Mouse (Mus musculus) cerebellum, adult 9-10 months (tissue): ENCODE measurements around the gene Exosc6.
"Not testable (repeated sequence)": the region's sequence is repeated elsewhere in the genome, so short reads cannot be mapped to it uniquely, and the experiment has no call there.

Experiments used
- DNase-seq: peaks from one replicate; pipeline ENCODE4 v3.0.0; 2022

Gene Exosc6

GRCm38 (mm10) chr8:111056158-111056663, at the start of gene Exosc6:
Exosc6 (plus strand) TSS chr8:111056339.
- DNase-seq, result peak; percentile 87

- DNase-seq, result not testable (repeated sequence)
Measured at GRCm38 (mm10) chr8:111010230-111010991, 45.7 kb upstream of the Exosc6 start.

GRCm38 (mm10) chr8:111026609-111027008, 29.5 kb upstream of the Exosc6 start:
- not testable (repeated sequence) for DNase-seq

DNA sequence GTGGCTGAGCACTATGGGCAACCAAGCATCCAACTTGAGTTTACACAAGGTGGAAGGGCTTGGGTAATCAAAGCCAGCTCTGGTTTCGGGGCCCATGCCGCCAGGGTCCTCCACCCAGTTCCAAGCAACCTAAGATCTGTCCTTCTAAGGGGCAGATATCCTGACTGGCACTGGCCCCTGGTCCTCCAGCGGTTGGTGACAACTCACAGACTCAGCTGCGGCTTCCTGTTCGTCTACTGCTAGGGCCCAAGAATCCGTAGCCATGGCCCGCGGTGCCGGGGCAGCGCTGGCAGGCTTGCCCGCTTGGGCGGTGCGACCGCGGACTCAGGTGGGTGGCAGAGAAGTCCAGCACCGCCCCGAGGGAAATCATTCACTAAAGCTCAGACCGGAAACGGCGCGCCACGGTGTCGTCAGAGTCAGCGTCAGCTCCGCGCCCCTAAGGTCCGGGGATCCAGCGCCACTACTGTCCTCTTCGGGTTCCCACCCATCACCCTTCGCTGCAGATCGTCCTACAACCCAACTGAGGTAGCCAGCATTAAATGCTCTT, 28.7 kb upstream of the Exosc6 start:
- peak; percentile 86 for DNase-seq

DNA sequence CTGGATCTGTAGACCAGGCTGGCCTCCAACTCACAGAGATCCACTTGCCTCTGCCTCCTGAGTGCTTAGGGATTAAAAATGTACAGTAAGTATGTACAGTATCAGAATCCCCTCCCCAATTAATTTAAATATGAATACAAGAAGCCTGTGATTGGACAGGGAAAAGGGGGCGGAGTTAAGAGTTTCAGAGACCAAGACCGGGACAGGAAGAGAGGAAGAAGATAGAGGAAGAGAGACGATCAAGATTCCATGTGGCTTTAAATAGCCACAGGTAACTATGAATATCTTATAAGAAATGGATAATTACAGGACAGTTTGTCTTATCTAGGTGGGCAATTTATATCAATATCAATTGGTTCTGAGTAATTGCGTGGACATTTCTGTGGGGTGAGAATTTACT, 26.6 kb upstream of the Exosc6 start:
- DNase-seq, result no peak

- no peak for DNase-seq
Measured at GRCm38 (mm10) chr8:111030045-111030444, 26.1 kb upstream of the Exosc6 start.

GRCm38 (mm10) chr8:111031572-111031971, 24.6 kb upstream of the Exosc6 start, which contains the start of gene Ddx19b:
Ddx19b (minus strand) TSS chr8:111031751.
- no peak for DNase-seq

DNA sequence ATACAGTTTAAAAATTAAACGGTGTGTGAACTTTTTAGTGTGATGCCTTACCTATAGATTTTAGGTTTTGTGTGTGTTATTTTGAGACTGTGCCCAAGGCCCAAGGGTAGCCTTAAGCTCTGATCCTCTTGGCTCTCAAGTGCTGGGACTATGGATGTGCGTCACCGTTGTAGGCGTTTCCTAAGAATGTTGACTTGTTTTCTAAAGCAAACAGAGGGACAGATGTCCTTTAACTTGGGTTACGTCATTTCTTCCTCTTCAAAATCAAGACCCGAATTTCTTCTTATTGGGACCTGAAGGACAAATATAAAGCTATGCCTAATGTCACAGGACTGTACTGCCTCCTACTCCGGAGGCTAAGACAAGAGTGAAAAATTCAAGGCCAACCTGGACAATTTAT, 23.2 kb upstream of the Exosc6 start, which contains the start of gene Aars:
Gene Aars (plus strand): TSS at position 229 of the 400 bp plus-strand sequence.
- DNase-seq, result no peak

GRCm38 (mm10) chr8:111033482-111034215, 22.5 kb upstream of the Exosc6 start:
- peak; percentile 100 for DNase-seq

- DNase-seq, result peak; percentile 65
Measured at GRCm38 (mm10) chr8:111034276-111034675, 21.9 kb upstream of the Exosc6 start.

- no peak for DNase-seq
Measured at GRCm38 (mm10) chr8:111036591-111036990, 19.5 kb upstream of the Exosc6 start.

- DNase-seq, result no peak
Measured at GRCm38 (mm10) chr8:111042546-111042945, 13.6 kb upstream of the Exosc6 start.

- no peak for DNase-seq
Measured at GRCm38 (mm10) chr8:111044003-111044734, 12.0 kb upstream of the Exosc6 start.

DNA sequence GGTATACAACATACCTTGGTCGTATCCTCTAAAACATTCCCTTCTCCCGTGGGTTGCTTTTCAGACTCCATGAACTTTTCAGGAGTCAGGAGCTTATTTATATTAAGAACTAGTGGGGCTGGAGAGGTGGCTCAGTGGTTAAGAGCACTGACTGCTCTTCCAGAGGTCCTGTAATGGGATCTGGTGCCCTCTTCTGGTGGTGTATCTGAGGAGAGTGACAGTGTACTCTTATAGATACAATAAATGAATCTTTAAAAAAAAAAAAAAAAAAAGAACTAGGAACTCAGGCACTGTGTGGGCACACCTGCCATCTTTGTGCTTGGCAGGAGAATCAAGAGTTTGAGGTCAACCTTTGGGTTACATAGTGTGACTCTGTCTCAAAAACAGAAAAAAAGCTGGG, 7.4 kb upstream of the Exosc6 start:
- no peak for DNase-seq

- DNase-seq, result no peak
Measured at GRCm38 (mm10) chr8:111049106-111049505, 7.0 kb upstream of the Exosc6 start.

- no peak for DNase-seq
Measured at GRCm38 (mm10) chr8:111053827-111054518, 2.2 kb upstream of the Exosc6 start.

- DNase-seq, result no peak
Measured at GRCm38 (mm10) chr8:111055031-111055634, 1.0 kb upstream of the Exosc6 start.

DNA sequence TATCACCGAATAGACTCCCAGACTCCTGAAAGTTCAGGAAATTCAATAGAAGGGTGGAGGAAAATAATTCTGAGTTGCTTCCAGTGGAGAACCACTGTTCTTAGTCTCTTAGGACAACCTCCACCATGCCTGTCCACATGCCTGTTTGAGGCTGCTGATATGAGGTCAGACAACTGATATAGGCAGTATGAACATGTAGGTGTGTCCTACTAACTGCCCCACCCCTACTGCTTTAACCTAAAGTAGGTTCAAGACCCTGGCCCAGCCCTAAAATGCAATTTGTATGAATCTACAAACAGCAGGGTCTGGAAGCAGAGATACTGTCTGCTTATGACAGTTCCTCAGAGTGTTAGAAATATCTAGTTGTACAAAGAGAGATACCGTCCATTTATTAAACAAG, 478 bp upstream of the Exosc6 start:
- DNase-seq, result peak; percentile 39

GRCm38 (mm10) chr8:111056691-111057293, 653 bp downstream of the Exosc6 start:
- DNase-seq, result peak; percentile 59

DNA sequence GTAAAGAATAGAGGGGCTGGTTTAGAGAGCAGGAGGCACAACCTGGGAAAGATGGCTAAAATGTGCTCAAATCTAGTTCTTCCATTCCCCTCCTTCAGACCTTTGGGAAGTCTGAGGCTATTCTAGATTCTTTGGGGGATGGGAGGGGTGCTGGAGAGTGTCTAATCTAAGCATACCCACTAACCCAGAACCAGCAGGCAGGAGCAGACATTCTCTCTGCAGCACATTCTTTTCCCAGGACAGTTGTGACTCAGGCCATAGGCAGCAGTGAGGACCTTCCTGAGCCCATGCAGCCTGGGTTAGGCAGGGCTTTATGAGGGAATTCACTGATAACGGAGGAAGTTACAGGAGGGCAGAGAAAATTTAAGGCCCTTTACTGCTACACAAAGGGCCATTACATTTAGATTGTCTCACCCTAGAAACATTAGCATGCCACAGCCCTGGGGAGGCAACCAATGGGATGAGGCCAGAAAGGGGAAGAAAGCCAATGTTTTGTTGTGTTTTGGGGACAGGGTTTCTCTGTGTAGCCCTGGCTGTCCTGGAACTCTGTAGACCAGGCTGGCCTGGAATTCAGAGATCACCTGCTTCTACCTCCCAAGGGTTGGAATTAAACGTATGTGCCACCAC, 2.9 kb downstream of the Exosc6 start:
- no peak for DNase-seq

GRCm38 (mm10) chr8:111061688-111062071, 5.5 kb downstream of the Exosc6 start:
- DNase-seq, result peak; percentile 34
